ENCODE assay signal across 7 mouse cellular contexts in genomic region chr4:66403116-66403707, GRCm38 (mm10). TPM values are rescaled to one million over a fixed set of nuclear protein-coding genes. Genes with fewer than 3 reads are reported as not detected.
DNase-seq lines count a peak whose midpoint lies in the region; ATAC-seq lines count a peak whose summit lies in the region.

No protein-coding gene starts in this region.

- DNase-seq in lung, postnatal 25 days (ENCODE audit: low spot score), result no peak
- DNase-seq in forebrain, embryonic 10.5 days (ENCODE audit: extremely low spot score, low spot score), result no peak
- no peak for DNase-seq in ovary, postnatal 14 days (ENCODE audit: low spot score)
- no peak for DNase-seq in spleen, adult 18-20 months

- ATAC-seq in lung, embryonic 16.5 days (ENCODE audit: low read depth), result peak; percentile 54; the same call in 1 of the 2 replicates
- peak; percentile 66 for ATAC-seq in limb, embryonic 12.5 days (ENCODE audit: insufficient number of reproducible peaks, insufficient read depth, low FRiP score, low TSS enrichment, low read depth)
- ATAC-seq in stomach, embryonic 15.5 days (ENCODE audit: insufficient read depth, low FRiP score, low read depth), result peak; percentile 36; the same call in 1 of the 2 replicates

- peak overlapping the region; percentile 93 for H3K4me2 ChIP-seq in lung, embryonic 16.5 days (ENCODE audit: low read depth, low read length)
- H3K4me2 ChIP-seq in limb, embryonic 12.5 days, result peak overlapping the region; percentile 99
- peak overlapping the region; percentile 97 for H3K4me2 ChIP-seq in stomach, embryonic 15.5 days

- H3K27ac ChIP-seq in lung, embryonic 16.5 days (ENCODE audit: low read length), result no peak overlapping the region
- peak overlapping the region; percentile 85; the same call in 1 of the 2 replicates for H3K27ac ChIP-seq in forebrain, embryonic 10.5 days
- no peak overlapping the region for H3K27ac ChIP-seq in limb, embryonic 12.5 days
- no peak overlapping the region for H3K27ac ChIP-seq in stomach, embryonic 15.5 days

- peaks cover 37% of the 10 kb centered on the region for H3K27me3 ChIP-seq in lung, embryonic 16.5 days (ENCODE audit: control insufficient read depth, insufficient read depth, low read depth, low read length)
- H3K27me3 ChIP-seq in forebrain, embryonic 10.5 days (ENCODE audit: poor library complexity, severe bottlenecking), result peaks cover 58% of the 10 kb centered on the region
- peaks cover 48% of the 10 kb centered on the region for H3K27me3 ChIP-seq in limb, embryonic 12.5 days
- H3K27me3 ChIP-seq in stomach, embryonic 15.5 days (replicated peaks), result peaks cover 38% of the 10 kb centered on the region; the same call in 1 of the 2 replicates

- H3K9me3 ChIP-seq in lung, embryonic 16.5 days (ENCODE audit: control insufficient read depth, low read length), result no peaks in the 10 kb centered on the region
- H3K9me3 ChIP-seq in forebrain, embryonic 10.5 days, result no peaks in the 10 kb centered on the region
- no peaks in the 10 kb centered on the region for H3K9me3 ChIP-seq in limb, embryonic 12.5 days
- H3K9me3 ChIP-seq in stomach, embryonic 15.5 days, result no peaks in the 10 kb centered on the region

- H3K4me1 ChIP-seq in lung, embryonic 16.5 days (replicated peaks; ENCODE audit: control insufficient read depth, insufficient read depth, low read length), result no peaks in the 10 kb centered on the region; the same call in 1 of the 2 replicates
- H3K4me1 ChIP-seq in forebrain, embryonic 10.5 days, result peaks cover 31% of the 10 kb centered on the region
- peaks cover 14% of the 10 kb centered on the region for H3K4me1 ChIP-seq in limb, embryonic 12.5 days (replicated peaks)
- peaks cover 9% of the 10 kb centered on the region; the same call in 1 of the 2 replicates for H3K4me1 ChIP-seq in stomach, embryonic 15.5 days

- H3K9ac ChIP-seq in lung, embryonic 16.5 days (ENCODE audit: low read length), result peak overlapping the region; percentile 63
- H3K9ac ChIP-seq in limb, embryonic 12.5 days (replicated peaks), result peak overlapping the region; percentile 71
- no peak overlapping the region for H3K9ac ChIP-seq in stomach, embryonic 15.5 days

- H3K4me3 ChIP-seq in lung, embryonic 16.5 days (ENCODE audit: low read length), result peak overlapping the region; percentile 68
- peak overlapping the region; percentile 87 for H3K4me3 ChIP-seq in forebrain, embryonic 10.5 days
- H3K4me3 ChIP-seq in limb, embryonic 12.5 days (replicated peaks), result peak overlapping the region; percentile 78
- peak overlapping the region; percentile 64 for H3K4me3 ChIP-seq in stomach, embryonic 15.5 days (replicated peaks)

- no peaks in the 10 kb centered on the region for H3K36me3 ChIP-seq in lung, embryonic 16.5 days (ENCODE audit: control insufficient read depth, insufficient read depth, low read length)
- H3K36me3 ChIP-seq in forebrain, embryonic 10.5 days (replicated peaks), result no peaks in the 10 kb centered on the region
- H3K36me3 ChIP-seq in limb, embryonic 12.5 days, result no peaks in the 10 kb centered on the region
- no peaks in the 10 kb centered on the region for H3K36me3 ChIP-seq in stomach, embryonic 15.5 days

- WGBS in lung, embryonic 16.5 days, result under 1% methylated on average over 22 of the region's 22 CpGs
- under 1% methylated on average over 22 of the region's 22 CpGs for WGBS in forebrain, embryonic 10.5 days
- under 1% methylated on average over 22 of the region's 22 CpGs for WGBS in limb, embryonic 12.5 days
- under 1% methylated on average over 22 of the region's 22 CpGs for WGBS in stomach, embryonic 15.5 days

RNA-seq across cellular contexts. Expression of gene Astn2, which starts 1.2 kb away (rescaled TPM):
- 0.08 and 0.36 TPM in 2 replicates for polyA plus RNA-seq in lung, embryonic 16.5 days (2015; fragmentation: Nextera tagmentation; extraction: Ambion mirVana)
- polyA plus RNA-seq in forebrain, embryonic 10.5 days (2016; fragmentation: Nextera tagmentation; extraction: Ambion mirVana), result 0.21 and 0.27 TPM in 2 replicates
- polyA plus RNA-seq in limb, embryonic 12.5 days (2016; fragmentation: Nextera tagmentation; extraction: Ambion mirVana), result 1.3 and 1.6 TPM in 2 replicates
- polyA plus RNA-seq in stomach, embryonic 15.5 days (2015; fragmentation: Nextera tagmentation; extraction: Ambion mirVana), result 0.79 and 0.82 TPM in 2 replicates
